Mouse (Mus musculus) left cerebral cortex, adult 8-10 months (tissue): ENCODE measurements around the gene Gm11639. TPM values are rescaled to one million over a fixed set of nuclear protein-coding genes. Genes with fewer than 3 reads are reported as not detected.

Experiments used
- DNase-seq, 2 experiments: peaks; one replicate each; pipeline ENCODE4 v3.0.0; 2022; ENCODE audit warnings: low spot score in 2 of 2
- total RNA-seq, 4 experiments: library from RNA; stranded (reverse); gene quantifications; 2 replicates each; pipeline ENCODE4 v1.2.4; 2022

Gene Gm11639
- total RNA-seq, 4 experiments from 2014 or later, result 0.54 to 0.61 (median 0.56) TPM

DNA sequence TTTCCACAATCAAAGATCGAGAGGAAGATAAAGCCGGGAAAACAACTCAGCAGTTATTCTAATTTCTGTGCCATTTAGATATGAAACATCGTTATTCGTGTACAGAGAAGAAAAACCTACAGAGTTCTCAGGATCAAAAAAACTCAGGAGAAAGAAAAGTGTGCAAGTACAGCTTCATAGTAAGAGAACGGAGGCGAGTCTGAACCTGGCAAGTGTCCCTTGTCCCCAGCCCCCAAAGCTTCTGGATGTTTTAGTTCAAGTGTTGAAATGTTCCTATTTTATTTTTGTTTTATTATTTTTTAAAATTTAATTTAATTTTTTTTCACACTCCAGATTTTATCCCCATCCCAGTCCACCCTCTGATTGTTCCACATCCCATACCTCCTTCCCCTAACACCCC is 7.7 kb downstream of the Gm11639 start:
- DNase-seq, result peak in 1 of 2 experiments; percentile 28

DNA sequence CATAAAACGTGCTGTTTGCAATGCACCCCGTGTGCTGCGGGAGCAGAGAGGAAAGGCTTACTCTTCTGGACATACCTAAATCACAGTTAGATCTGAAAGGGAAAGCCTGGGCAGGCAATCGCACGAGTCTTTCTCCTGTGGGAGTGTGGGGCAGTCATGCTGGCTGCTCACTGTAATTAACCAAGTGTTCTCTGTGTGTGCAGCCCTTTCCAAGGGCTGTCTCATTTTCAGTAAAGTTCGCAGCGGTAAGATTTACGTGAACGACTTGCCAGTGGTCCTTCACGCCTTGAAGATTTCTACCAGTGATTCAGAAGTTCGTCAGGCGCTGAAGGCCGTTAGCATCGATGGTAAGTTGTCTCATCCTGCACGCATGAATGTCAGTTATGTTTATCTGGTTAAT is 18.6 kb downstream of the Gm11639 start:
- DNase-seq, result no peak

GRCm38 (mm10) chr11:104707084-104707483 is 21.6 kb downstream of the Gm11639 start:
- no peak for DNase-seq

DNA sequence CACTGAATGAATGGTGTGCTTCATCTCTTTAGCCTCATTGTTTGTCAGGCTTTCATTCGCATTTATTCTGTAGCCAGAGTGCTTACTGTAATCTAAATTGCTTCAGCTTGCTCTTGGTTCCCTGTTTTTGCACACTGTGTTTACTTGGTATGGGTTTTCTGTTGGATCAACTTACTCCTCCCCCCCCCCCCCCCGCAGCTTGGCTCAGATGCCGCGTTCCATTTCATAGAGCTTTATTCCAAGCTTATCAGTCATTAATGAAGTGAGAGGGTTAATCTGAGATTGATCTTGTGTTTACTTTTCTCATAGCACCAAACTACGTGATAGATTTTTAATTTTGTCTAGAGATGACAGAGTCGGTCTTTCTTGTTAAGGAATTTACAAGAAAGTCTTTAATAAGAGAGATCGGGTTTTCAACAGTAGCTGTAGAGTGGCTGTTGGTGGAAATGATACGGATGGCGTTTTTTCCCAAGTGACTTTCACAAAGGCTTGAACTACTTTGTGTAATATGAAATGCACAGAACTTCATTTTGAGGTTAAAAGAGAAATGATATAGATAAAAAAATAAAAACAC is 59.6 kb downstream of the Gm11639 start:
- DNase-seq, result no peak

GRCm38 (mm10) chr11:104765762-104766161 is 80.3 kb downstream of the Gm11639 start:
- DNase-seq, result no peak

- DNase-seq, result no peak
Observed at GRCm38 (mm10) chr11:104767068-104767467, 81.6 kb downstream of the Gm11639 start.

GRCm38 (mm10) chr11:104768072-104768471 is 82.6 kb downstream of the Gm11639 start:
- DNase-seq, result peak; percentile 8 to 16

- DNase-seq, result no peak
Observed at GRCm38 (mm10) chr11:104778796-104779195, 93.3 kb downstream of the Gm11639 start.

DNA sequence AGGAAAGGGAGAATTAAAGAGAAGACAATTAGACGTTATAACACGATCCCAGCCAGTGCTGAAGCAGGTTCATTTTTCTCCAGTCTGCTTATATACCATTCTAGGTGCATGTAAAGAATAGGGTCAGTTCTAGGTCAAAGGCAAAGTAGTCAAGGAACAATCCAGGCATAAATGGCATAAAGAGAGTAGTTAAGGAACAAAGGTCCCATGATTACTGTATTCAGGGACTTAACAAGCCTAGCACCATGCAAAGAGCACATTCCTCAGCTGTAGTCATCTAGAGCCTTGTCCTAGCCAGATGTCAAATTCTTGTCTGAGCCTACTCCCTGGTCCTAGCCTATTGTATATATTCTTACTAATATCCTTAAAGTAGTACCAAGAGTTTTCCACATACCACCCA is 259.2 kb downstream of the Gm11639 start:
- DNase-seq, result no peak

- DNase-seq, result no peak
Observed at GRCm38 (mm10) chr11:104952349-104952748, 266.8 kb downstream of the Gm11639 start.

DNA sequence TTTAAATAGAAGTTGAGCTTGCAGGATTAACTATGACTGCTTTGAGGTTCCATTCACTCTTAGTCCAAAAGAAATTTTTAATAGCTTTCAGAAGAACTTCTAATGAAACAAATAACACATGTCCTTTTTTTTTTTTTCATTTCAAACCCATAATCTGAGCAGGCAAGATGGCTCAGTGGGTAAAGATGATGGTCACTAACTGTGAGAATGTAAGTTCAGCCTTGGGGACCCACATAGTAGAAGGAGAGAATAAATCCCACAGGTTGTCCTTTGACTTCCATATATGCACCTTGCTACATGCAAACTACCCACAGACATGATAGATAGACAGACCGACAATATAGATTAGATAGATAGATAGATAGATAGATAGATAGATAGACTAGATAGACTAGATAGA is 282.4 kb downstream of the Gm11639 start:
- no peak for DNase-seq

DNA sequence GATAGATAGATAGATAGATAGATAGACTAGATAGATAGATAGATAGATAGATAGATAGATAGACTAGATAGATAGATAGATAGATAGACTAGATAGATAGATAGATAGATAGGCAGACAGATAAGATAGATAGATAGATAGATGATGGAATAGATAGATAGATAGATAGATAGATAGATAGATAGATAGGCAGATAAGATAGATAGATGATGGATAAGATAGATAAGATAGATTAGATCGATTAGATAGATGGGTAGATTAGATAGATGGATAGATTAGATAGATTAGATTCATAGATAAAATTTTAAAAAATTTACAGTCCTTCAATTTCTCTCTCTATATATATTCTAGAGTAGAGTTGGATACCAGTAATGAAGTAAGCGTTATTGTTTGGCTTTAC is 282.9 kb downstream of the Gm11639 start:
- DNase-seq, result no peak

GRCm38 (mm10) chr11:104971322-104971721 is 285.8 kb downstream of the Gm11639 start:
- peak in 1 of 2 experiments; percentile 7 for DNase-seq

DNA sequence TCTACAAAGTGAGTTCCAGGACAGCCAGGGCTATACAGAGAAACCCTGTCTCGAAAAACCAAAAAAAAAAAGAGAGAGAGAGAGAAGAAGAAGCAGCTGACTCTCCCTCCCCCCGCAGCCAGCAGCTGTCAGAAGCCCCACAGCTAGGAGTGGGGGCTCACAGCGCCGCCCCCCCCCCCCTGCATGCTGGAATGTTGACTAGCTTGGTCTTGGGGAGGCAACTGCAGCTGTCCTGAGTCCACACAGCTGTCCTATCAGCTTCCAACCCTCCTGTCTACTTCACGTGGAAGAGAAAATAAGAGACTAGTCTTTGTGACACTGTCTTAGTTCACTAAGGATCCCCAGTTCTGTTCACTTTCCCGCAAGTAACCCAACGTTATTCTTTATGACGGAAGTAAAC is 287.0 kb downstream of the Gm11639 start:
- no peak for DNase-seq

GRCm38 (mm10) chr11:104977976-104978375 is 292.5 kb downstream of the Gm11639 start:
- no peak for DNase-seq

- DNase-seq, result no peak
Observed at GRCm38 (mm10) chr11:104981342-104982055, 296.0 kb downstream of the Gm11639 start.

DNA sequence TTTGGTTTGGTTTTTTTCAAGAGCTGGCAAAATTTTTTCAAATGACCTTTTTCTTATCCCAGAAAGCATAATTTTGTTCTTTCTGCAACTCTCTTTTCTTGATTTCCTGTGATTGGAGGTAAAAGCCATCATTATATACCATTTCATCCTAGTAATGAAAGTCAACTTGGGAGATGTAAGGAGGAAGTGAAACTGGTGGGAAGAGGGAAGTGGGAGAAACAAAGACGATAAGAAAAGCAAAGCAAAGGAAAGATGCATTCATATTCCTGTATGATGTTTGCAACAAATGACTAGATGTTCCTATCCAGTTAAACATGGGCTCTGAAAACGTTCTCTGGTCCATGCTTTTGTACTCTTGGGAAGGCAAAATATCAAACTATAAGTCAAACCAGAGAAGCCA is 323.7 kb downstream of the Gm11639 start:
- DNase-seq, result no peak

GRCm38 (mm10) chr11:105021071-105021470 is 335.6 kb downstream of the Gm11639 start:
- no peak for DNase-seq

DNA sequence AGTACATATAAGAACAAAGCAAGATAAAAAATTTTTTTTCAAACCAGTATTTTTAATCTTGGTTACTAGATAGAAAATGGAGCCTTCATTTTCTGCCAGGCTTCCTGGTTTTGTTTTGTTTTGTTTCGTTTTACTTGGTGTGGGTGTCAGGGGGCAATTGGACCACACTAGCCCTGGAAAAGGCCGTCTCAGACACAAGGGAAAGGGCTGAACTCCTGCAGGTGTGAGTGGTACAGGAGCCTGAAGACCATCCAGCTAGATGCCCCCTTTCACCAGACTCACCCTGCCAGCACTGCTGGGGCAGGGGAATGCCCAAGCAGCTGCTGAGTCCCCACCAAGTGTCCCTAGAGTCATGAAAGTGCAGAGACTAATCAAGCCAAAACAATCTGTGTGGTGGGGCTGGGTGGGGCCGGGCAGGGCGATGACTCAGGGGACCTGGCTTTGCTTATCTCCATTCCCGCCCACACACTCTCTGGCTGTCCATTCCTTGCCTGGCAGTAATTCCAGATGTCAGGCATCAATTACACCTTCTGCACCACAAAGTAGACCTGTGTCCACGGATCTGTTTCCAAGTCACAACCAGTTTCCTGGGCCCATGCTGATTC is 343.3 kb downstream of the Gm11639 start:
- no peak for DNase-seq

DNA sequence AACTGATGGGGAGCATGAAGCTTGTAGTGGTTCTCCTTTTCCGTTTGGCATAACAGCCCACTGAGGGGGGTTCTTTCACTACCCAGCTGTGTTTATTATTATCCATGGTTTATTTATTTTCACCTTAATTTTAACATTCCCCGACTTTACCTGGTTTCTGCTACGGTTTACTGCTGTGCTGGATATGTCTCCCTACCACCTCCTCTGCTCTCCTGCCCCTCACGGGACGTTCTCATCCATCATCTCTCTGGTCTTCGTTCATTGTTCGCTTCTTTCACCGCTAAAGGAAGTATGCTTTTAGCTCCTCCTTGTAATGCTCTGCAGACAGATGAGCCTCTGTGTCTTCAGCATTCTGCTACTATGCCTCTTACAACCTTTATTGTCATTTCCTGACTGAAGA is 344.0 kb downstream of the Gm11639 start:
- no peak for DNase-seq

GRCm38 (mm10) chr11:105030229-105030628 is 344.7 kb downstream of the Gm11639 start:
- no peak for DNase-seq

- DNase-seq, result no peak
Observed at GRCm38 (mm10) chr11:105031103-105031502, 345.6 kb downstream of the Gm11639 start.

DNA sequence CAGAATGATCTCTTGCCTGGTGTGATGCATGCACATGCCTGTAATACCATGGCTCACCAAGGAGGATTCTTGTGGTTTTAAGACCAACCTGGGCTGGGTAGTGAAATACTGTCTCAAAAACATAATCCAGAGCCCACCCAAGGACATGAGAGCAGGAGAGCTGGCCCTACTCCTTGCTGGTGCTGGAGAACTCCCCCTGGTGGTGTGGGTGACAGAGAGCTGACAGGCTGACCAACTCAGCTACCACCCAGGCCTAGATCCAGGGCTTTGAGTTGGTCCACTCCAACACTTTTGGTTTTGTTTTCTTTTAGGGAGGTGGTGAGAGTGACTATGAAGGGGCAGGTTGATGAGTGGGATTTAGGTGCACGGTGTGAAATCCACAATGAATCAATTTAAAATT is 349.6 kb downstream of the Gm11639 start:
- no peak for DNase-seq
